Mouse (Mus musculus): ENCODE results near the gene Meis2.

Meis2 gene

DNA sequence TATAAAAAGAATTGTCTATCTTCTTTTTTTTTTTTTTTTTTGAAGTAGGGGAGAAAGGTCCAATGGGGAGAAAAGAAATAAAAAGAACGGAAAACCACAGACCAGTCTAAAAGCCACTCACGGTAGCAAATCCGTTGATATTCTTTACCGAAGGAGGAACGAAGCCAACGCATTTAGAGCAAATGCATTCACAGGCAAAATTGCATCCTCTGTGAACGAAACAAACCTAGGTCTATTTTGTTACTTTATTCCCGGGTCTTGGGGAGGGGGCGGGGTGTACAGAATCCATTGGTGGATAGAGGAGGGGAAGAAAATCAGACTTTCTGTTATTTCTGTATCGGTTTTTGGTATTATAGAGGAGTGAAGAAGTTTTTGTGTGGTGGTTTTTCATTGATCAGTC lies 206.7 kb downstream of the Meis2 start:
- no peak for DNase-seq (ENCODE audit: low read depth in 1 of 2, low spot score in 2 of 2)

DNA sequence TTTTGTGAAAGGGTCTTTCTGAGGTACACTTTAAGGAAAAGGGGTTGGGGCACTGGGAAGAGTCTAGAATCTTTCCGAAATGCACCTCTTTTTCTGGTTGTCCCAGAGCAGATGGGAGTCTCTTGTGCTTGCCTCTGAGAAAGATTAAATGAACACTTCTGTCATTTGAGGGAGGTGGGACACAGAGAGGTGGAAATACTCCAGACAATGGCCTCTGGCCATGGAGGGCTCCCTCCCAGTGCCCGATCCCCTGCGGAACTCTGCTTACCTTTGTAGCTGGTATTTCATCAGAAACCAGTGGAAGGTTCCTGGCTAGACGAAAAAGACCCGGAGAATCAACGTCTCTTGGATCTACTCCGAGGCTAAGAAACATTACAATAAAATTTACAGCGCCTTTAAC lies 207.4 kb downstream of the Meis2 start:
- DNase-seq (ENCODE audit: low read depth in 1 of 2, low spot score in 2 of 2) = no peak

DNA sequence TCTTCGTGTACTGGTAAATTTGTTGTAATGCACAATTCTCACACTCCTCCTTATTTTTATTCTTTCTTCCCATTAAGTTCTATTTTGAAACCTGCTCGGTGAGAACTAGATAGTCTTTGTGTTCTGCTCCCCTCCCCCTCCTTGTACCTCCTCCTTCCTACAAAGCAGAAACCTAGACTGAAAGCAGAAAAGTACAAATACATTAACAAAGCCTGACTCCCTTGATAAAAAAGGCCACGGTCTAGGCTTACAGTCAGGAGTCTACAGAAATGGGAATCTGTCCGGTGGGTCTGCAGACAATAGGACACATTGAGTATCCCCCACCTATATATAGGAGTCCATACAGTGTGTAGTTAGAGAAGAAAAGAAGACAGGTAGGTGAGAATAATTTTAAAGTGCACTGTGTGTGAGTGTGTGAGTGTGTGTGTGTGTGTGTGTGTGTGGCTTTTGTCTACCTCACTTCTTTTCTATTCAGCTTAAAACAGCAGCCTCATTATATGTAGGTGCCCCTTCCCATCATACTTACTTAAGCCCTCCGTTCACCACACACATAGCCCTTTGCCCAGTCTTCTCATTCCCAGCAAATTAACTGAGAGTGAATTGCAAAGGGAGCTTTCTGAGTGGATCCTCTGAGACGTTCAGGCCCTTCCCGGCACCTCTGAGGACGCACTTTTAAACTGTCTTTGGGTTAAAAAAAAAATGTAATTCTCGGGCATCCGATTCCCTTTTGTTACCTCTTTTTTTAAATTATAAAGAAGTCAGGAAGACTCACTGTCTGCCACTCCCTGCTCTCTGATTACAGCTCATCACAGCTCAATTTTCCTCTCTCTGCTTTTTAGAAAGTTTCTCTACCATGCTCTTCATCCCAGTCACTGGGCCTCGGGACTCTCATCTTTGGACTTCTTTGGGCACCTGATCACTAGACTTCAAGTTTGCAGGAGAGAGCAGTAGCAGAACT lies 208.2 kb downstream of the Meis2 start:
- no peak for DNase-seq (ENCODE audit: low read depth in 1 of 2, low spot score in 2 of 2)

DNA sequence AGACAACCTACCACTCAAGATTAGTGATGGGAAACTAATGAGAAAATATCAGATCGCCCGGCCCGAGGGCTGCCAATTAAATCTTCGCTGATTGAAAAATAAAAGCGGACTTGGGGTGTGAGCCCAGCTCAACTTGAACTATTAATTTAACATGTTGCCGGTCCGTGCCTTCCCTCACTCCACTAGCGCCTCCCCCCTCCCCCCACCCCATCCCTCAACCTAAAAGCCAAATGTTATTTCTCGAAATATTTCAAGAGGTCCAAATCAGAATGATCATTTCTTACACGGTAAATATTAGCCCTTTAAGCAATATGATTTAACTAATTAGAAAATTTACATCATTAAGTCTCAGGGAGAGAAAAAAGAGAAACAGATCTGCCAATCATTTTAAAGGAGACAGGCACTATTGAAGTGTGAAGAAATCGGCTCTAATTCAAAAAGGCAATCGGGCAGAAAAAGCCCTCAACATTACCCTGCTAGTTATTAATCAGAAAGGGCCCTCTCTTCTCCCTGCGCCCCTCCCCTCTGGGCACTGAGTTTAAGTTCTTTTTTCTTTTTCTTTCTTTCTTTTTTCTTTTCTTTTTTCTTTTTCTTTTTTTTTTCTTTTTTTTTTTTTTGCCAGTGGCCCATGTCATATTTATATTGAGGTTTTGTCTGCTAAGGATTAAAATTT lies 209.1 kb downstream of the Meis2 start:
- no peak for DNase-seq (ENCODE audit: low read depth in 1 of 2, low spot score in 2 of 2)

DNA sequence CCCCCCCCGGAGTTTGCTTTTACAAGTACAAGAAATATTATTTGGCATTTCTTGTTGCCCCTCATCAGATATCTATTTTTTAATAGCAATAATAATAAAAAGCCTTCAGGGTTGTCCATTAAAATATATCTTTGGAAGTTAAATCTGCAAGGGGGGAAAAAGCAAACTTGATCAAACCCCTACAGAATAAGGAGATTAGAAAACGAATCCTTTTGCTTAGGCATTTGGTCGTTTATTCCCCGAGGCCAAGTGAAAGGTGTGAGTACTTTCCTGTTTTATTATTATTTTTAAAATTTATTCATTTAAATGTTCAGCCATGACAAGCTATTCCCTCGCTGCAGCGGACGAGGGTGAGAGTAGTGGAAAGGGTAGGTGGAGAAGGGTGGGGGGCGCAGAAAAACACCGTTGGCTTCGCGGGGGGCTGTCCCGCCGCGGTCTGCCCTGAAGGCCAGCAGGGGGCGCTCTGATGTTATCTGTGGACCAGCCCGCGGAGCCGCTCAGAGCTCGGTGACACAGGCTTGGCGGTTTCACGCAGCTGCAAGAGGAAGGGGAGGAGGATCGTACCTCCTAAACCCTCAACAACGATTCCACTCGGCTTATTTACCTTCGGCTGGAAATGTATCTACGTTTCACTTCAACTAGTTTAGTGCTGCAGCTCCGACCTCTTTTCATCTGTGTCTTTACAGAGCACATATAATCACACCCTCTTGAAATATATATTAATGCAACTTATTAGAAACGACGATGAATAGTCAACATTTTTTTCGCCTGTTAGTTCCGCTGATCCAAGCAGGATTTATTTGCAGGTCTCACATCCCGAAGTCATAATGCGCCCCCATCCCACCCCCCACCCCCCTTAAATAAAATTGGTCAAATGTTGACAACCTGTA lies 209.9 kb downstream of the Meis2 start:
- DNase-seq (ENCODE audit: low read depth in 1 of 2, low spot score in 2 of 2) = peak; percentile 8

DNA sequence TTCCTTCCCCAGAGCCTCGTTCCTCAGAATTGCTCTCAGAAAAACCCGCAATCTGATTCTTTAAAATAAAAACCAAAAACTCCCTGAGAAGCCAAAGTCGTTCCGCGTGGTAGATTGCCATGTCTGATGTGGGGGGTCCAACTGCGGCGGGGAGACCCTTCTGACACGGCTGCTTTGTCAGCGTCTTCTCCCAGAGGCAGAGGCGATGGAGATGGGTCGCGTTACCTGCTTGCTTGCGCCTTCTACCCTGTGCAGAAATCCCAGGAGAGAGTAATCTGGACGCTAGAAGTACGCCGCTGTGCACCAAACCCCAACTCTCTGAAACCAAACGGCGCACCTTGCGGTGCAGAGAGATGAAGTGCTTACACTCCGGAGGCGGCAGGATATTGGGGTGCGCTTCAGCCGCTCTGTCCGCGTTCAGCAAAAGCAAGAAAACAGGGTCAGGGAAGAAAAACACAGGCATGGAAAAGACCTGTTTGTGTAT lies 210.8 kb downstream of the Meis2 start:
- DNase-seq (ENCODE audit: low read depth in 1 of 2, low spot score in 2 of 2) = no peak

DNA sequence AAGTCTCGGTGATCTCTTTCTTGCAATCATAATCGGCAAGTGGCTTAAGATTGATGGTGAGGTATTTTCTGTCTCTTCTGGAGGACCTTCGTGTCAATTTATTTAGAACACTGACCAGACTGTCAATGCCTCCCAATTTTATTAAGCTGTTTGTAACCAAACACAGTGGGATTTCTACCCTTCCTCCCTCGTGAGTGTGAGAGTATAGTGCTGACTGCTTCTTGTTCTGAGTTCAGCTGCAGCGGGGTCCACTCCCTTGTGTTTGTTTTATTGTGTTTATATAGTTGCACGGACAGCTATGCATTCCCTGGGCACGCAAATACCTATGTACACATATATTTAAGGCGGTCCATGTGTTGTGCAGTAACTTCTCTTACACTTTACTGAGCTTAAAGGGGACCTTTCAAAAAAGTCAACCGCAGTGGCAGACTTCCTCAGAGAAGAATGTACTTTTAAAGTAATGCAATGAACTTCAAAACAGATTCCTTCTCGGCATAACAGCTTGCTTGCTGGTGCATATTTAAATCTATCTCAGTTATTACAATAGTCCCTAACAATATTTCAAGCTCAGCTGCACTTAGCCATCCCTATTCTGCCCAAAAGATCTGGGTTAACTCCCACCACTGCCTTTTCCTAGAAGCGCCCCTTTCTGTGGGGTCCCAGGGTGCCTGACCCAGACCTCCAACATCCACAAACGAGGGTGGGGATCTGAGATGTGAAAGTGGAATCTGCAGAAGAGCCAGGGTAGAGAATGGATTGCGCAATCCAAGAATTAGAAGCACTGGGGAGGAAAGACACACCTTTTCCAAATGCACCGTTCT lies 211.4 kb downstream of the Meis2 start:
- no peak for DNase-seq (ENCODE audit: low read depth in 1 of 2, low spot score in 2 of 2)

DNA sequence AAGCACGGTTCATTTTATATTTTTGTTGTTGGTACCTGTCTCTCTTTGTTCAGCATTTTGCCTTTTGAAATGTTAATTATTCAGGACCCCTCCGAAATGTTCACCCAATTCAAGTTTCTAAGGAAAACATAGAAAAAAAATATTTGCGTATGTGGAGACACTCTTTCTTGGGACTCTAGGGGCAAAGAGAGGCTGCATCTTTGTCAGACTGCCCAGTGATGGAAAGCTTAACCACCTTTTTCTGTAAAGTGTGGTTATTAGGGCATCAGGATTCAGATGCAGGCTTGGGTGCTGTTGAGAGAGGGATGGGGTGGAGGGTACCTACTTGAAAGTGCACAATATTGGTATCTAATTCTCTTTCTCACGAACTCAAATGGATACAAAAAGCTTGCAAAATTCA lies 212.4 kb downstream of the Meis2 start:
- no peak for DNase-seq (ENCODE audit: low read depth in 1 of 2, low spot score in 2 of 2)

DNA sequence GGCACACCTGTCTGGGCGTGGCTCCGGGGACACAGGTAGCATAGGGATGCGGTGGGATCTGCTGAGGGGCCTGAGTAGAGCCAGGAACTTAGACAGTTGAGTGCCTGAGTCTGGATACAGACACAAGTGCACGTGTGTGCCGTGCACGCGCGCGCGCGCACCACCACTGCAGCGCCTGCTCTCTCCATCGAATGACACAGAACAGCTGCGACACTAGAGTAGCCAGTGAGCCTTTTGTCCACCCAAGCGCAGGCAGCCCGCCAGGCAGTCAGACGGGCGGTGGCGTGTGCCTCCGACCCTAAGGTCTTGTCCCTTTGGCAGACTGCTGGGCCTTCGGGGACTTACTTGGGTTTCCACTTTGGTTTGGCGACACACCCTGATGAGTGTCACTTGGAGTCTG lies 213.0 kb downstream of the Meis2 start:
- DNase-seq (ENCODE audit: low read depth in 1 of 2, low spot score in 2 of 2) = no peak

DNA sequence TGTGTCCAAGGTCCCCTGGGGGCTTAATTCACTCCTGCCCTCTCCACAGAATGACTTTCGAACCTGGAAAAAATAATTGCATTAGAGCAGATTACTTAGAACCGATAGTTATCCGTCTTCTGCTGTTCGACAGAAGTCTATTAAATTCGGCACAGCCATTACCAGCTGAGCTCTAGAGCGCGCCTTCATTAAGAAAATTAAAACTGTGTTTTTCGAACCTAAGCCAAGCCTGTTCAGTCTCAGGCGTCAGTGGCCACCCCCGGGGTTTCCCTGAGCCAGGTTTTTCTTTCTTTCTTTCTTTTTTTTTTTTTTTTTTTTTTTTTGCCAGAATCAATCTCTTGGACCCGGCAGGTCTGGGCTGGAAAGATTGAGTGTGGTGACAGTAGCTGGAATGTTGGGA lies 213.5 kb downstream of the Meis2 start:
- no peak for DNase-seq (ENCODE audit: low read depth in 1 of 2, low spot score in 2 of 2)

DNA sequence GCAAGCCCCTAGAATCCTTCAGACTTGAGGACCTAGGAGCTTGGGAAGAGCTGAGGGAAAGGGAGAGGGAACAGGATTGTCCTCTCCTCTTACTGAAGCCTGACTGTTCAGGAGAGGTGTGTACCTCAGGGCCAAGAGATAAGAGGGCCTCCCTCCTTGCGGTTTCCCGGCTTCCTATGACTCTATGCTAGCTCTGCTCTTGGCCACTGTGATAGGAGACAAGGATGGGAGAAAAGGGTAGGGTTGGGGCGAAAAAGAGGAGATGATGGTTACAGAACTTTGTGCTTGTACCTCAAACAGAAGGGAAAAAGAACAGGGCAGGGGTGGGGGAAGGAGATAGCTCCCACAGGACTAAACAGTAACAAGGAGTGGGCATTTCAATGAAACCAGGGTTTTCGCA lies 214.7 kb downstream of the Meis2 start:
- DNase-seq (ENCODE audit: low read depth in 1 of 2, low spot score in 2 of 2) = no peak

DNA sequence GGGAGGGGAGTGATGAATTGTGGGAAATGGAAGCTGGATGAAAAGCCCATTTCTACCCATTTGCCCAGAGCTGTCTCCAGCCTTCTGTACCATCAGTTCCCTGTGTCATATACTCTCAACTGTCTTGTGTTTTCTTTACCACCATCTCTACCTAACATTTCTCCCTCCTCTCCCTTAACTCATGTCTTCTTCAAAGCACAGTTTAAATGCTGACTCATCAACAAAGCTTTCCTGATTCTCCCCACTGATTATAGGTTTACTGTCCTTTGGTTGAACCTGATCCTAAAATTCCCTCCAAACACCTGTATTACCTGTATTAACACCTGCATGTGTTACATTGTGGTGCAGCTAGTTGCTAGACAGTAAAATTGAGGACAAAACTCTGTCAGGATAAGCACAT lies 222.8 kb downstream of the Meis2 start:
- DNase-seq (ENCODE audit: low read depth in 1 of 2, low spot score in 2 of 2) = no peak

DNA sequence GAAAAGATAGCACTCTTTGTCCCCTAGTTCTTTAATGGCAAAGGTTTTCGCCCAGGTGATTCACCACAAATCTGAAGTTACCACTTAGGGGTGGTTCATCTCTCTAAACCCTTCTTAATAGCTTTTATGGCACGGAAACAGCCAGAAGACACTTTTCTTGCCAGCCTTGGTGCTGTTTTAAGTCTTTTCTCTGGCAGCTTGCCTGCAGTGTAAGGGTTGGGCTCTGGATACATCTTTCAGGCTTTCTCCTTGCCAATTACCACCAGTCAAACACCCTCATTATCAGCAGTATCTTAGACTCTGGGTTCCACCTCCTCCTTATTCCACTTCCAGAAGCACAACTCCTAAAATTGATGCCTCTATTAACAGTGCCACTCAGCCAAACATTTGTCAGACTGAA lies 229.6 kb downstream of the Meis2 start:
- no peak for DNase-seq (ENCODE audit: low read depth in 1 of 2, low spot score in 2 of 2)

DNA sequence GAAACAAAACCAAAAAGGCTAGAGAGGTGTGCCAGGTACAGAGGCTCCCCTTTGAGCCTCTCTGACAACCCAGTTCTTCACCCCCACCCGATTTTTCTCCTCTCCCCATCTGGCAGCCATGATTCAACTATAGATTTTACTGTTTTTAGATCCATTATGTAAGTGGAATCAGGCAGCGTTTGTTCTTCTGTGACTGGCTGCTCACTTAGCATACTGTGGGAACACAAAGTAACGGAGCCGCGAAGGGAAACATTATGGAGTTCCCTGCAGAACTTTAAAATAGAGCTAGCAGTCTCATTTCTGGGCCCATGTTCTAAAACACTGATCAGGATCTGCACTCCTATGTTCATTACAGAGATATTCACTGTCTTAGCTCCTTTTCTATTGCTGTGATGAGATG lies 243.3 kb downstream of the Meis2 start:
- no peak for DNase-seq (ENCODE audit: low read depth in 1 of 2, low spot score in 2 of 2)

DNA sequence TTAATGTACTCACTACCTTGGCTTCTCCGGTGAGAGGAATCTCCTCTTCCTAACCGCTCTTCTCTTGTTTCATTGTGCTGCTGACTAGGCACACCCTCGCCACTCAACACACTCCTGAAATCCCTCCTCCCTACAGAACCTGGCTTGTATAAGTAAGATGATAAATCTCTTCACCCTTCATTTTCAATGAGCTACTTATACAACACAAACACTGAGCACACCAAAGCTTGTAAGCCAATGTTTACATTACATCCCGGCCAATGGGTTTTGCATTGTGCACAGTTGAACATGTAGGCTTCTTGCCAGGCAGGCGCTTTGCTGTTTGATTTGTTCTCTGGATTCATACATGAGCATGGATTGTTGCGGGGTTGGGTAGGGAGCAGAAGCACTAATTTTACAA lies 247.7 kb downstream of the Meis2 start:
- no peak for DNase-seq (ENCODE audit: low read depth in 1 of 2, low spot score in 2 of 2)

DNA sequence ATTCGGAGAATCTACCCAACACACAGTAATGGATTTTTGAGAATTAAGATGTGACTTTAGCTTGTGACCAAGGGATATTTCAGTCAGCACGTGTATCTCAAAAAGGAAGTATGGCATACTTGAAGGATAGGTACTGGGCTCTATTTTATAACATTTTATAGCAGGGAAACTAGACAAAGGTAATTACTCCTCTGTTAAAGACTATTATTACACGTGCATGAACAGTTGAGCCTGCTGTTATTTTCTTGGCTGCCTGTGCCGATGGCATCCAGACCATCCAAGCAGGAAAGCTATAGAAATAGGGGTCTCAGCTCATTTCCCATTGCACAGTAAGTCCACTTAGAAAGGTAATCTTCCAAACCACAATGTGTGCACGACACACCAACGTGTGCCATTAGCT lies 251.9 kb downstream of the Meis2 start:
- no peak for DNase-seq (ENCODE audit: low read depth in 1 of 2, low spot score in 2 of 2)

DNA sequence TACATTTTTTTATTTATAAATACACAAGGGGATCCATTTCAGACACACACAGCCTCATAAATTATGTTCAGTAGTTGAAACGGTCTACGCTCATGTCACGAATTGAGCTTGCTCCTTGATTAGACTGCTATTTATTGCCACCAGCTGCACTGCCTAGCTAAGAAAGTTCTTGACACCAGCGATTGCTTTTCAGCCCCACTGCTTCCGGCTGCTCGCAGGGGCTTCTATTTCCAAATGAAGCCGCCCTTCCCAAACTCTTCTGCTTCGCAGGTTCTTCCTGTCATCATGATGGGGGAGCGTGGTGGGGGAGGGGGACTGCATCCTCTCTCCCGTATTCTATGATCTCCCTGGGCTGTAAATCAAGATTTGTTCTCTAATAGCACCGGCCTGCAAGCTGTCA lies 252.3 kb downstream of the Meis2 start:
- no peak for DNase-seq (ENCODE audit: low read depth in 1 of 2, low spot score in 2 of 2)
